Mouse (Mus musculus): Measurements from ENCODE around the gene Sept14. TPM values are rescaled to one million over a fixed set of nuclear protein-coding genes. Genes with fewer than 3 reads are reported as not detected.

Gene Sept14
- total and polyA plus RNA-seq, 3 experiments: not detected

DNA sequence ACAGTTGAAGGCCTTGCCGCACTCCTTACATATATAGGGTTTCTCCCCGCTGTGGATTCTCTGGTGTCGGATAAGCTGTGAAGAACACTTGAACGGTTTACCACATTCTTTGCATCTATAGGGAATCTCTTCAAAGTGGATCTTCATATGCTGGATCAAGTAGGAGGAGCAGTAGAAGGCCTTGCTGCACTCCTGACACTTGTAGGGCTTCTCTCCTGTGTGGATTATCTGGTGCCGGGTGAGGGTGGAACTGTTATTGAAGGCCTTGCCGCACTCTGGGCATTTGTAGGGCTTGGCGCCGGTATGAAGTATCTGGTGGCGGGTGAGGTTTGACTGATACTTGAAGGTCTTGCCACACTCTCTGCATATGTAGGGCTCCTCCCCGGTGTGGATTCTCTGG is 51.3 kb downstream of the Sept14 start:
- TF ChIP-seq MXI1 (IDR thresholded peaks at IDR 0.05; ENCODE audit: low read depth, low read length) (no peak), USF2 (conservative IDR thresholded peaks at IDR 0.05; ENCODE audit: low read depth, low read length) (no peak), MAZ (IDR thresholded peaks at IDR 0.05; ENCODE audit: low read depth, low read length) (no peak), MYC (IDR thresholded peaks at IDR 0.05; ENCODE audit: low read depth, low read length) (no peak), SMC3 (IDR thresholded peaks at IDR 0.05; ENCODE audit: low read depth, low read length) (no peak), USF1 (IDR thresholded peaks at IDR 0.05; ENCODE audit: low read depth, low read length) (no peak), CHD2 (IDR thresholded peaks at IDR 0.05; ENCODE audit: low read length) (no peak), JUND (conservative IDR thresholded peaks at IDR 0.05; ENCODE audit: low read depth, low read length) (no peak), EP300 (IDR thresholded peaks at IDR 0.05; ENCODE audit: low read length) (no peak), POLR2AphosphoS2 (IDR thresholded peaks at IDR 0.05; ENCODE audit: low read depth, low read length) (no peak), HCFC1 (IDR thresholded peaks at IDR 0.05; ENCODE audit: low read depth, low read length) (no peak), SIN3A (IDR thresholded peaks at IDR 0.05; ENCODE audit: low read length) (no peak), NELFE (IDR thresholded peaks at IDR 0.05; ENCODE audit: low read depth, low read length) (no peak), POLR2A (IDR thresholded peaks at IDR 0.05; ENCODE audit: low read depth, low read length) (no peak), IRF4 (IDR thresholded peaks at IDR 0.05; ENCODE audit: low read depth, low read length) (no peak), ELF1 (IDR thresholded peaks at IDR 0.05; ENCODE audit: low read depth, low read length) (no peak), ZNF384 (IDR thresholded peaks at IDR 0.05; ENCODE audit: low read depth, low read length) (no peak)

DNA sequence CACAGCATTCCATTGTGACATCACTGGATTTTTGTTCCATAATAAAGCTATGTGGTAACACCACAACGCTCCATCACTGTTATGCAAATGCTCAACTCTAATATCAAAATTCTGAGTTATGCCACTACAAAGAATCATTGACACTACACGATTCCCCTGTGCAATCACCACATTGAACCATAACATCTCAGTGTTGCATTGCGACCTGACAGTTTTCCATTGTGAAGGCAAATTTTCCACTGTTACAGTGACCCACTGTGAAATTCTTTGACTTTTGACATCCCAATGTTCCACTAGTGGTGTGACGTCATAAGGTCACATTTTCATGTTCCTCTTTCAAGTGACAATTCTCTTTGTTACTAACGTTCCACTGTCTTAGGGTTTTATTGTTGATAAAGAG is 57.5 kb downstream of the Sept14 start:
- in situ Hi-C loops (cut with MboI; ENCODE audit: low pct_ligation_motif_present, low pct_unique_long_range_greater_than_20kb, low sequenced_read_pairs): no loop called here
- TF ChIP-seq JUN (IDR thresholded peaks at IDR 0.05; ENCODE audit: insufficient read depth, low read depth, low read length) (no peak), MAFK (IDR thresholded peaks at IDR 0.05; ENCODE audit: insufficient replicate concordance, low read length) (no peak)

More for the DNA sequence above, 51.3 kb downstream of the Sept14 start:
- dilution Hi-C loops (cut with MboI; ENCODE audit: extremely low pct_ligation_motif_present, extremely low pct_unique_long_range_greater_than_20kb, low sequenced_read_pairs): no loop called here
- Histone ChIP-seq H3K9ac (ENCODE audit: insufficient read depth, low read depth) (no peak overlapping the region), H3K9me3 (replicated peaks; ENCODE audit: low read length) (no peaks in the 10 kb centered on the region), H3K27ac (ENCODE audit: insufficient read depth, low read depth) (no peak overlapping the region), H3K4me2 (ENCODE audit: insufficient read depth, low read depth, poor library complexity, severe bottlenecking) (no peak overlapping the region), H3K79me2 (replicated peaks; ENCODE audit: control insufficient read depth, extremely low read depth, insufficient read depth, poor library complexity, severe bottlenecking) (no peaks in the 10 kb centered on the region), H3K4me1 (ENCODE audit: control insufficient read depth in 1 of 2, insufficient read depth in 2 of 2) (no peaks in the 10 kb centered on the region), H3K36me3 (replicated peaks in 1 of 2; ENCODE audit: control insufficient read depth in 1 of 2, insufficient read depth in 1 of 2, low read length in 1 of 2) (no peaks in the 10 kb centered on the region), H3K4me3 (replicated peaks in 1 of 3; ENCODE audit: low read depth in 2 of 3, low read length in 2 of 3, poor library complexity in 1 of 3) (no peak overlapping the region), H3K27me3 (replicated peaks) (peaks cover 81% of the 10 kb centered on the region)
- in situ Hi-C loops (cut with MboI; ENCODE audit: low pct_ligation_motif_present, low pct_unique_long_range_greater_than_20kb, low sequenced_read_pairs): no loop called here
- DNase-seq (ENCODE audit: extremely low read depth): no peak

More for the DNA sequence above, 57.5 kb downstream of the Sept14 start:
- Histone ChIP-seq H3K27me3 (replicated peaks) (peaks cover 35% of the 10 kb centered on the region), H3K9me3 (replicated peaks; ENCODE audit: low read length) (no peaks in the 10 kb centered on the region), H3K79me2 (replicated peaks; ENCODE audit: control insufficient read depth, extremely low read depth, insufficient read depth, poor library complexity, severe bottlenecking) (no peaks in the 10 kb centered on the region), H3K27ac (ENCODE audit: insufficient read depth, low read depth) (no peak overlapping the region), H3K9ac (ENCODE audit: insufficient read depth, low read depth) (no peak overlapping the region), H3K4me3 (replicated peaks in 1 of 3; ENCODE audit: low read depth in 2 of 3, low read length in 2 of 3, poor library complexity in 1 of 3) (no peak overlapping the region), H3K4me2 (ENCODE audit: insufficient read depth, low read depth, poor library complexity, severe bottlenecking) (no peak overlapping the region), H3K36me3 (replicated peaks in 1 of 2; ENCODE audit: control insufficient read depth in 1 of 2, insufficient read depth in 1 of 2, low read length in 1 of 2) (no peaks in the 10 kb centered on the region), H3K4me1 (ENCODE audit: control insufficient read depth in 1 of 2, insufficient read depth in 2 of 2) (no peaks in the 10 kb centered on the region)
- dilution Hi-C loops (cut with MboI; ENCODE audit: extremely low pct_ligation_motif_present, extremely low pct_unique_long_range_greater_than_20kb, low sequenced_read_pairs): no loop called here
- no peak for DNase-seq (ENCODE audit: extremely low read depth)

Other genes with a start within 250 kb of the Sept14 start
- 36.0 and 39.2 TPM in 2 replicates for gene Sfswap, start 207.3 kb downstream of the Sept14 start, total RNA-seq (2012; rRNA removed)
- 24.2 and 24.9 TPM in 2 replicates for gene Sfswap, start 207.3 kb downstream of the Sept14 start, total RNA-seq (2014; rRNA removed)
- gene Sfswap, start 207.3 kb downstream of the Sept14 start, polyA plus RNA-seq (2012; ENCODE audit: insufficient read length, low read depth): 70.4 and 70.5 TPM in 2 replicates
- 0.34 and 0.51 TPM in 2 replicates for gene Mmp17, start 124.3 kb downstream of the Sept14 start, total RNA-seq (2012; rRNA removed)
- gene Mmp17, start 124.3 kb downstream of the Sept14 start, total RNA-seq (2014; rRNA removed): not detected in 2 replicates
- gene Mmp17, start 124.3 kb downstream of the Sept14 start, polyA plus RNA-seq (2012; ENCODE audit: insufficient read length, low read depth): not detected in 2 replicates
- gene Zfp11, start 38.4 kb downstream of the Sept14 start, total RNA-seq (2012; rRNA removed): not detected in 2 replicates
- gene Zfp11, start 38.4 kb downstream of the Sept14 start, total RNA-seq (2014; rRNA removed): not detected in 2 replicates
- not detected in 2 replicates for gene Zfp11, start 38.4 kb downstream of the Sept14 start, polyA plus RNA-seq (2012; ENCODE audit: insufficient read length, low read depth)
- 134 and 136 TPM in 2 replicates for gene Mrps17, start 7.0 kb upstream of the Sept14 start, total RNA-seq (2012; rRNA removed)
- gene Mrps17, start 7.0 kb upstream of the Sept14 start, total RNA-seq (2014; rRNA removed): 156 and 159 TPM in 2 replicates
- gene Mrps17, start 7.0 kb upstream of the Sept14 start, polyA plus RNA-seq (2012; ENCODE audit: insufficient read length, low read depth): 119 and 127 TPM in 2 replicates
- 24.3 and 30.4 TPM in 2 replicates for gene Nipsnap2, start 16.6 kb upstream of the Sept14 start, total RNA-seq (2012; rRNA removed)
- 23.9 and 24.8 TPM in 2 replicates for gene Nipsnap2, start 16.6 kb upstream of the Sept14 start, total RNA-seq (2014; rRNA removed)
- gene Nipsnap2, start 16.6 kb upstream of the Sept14 start, polyA plus RNA-seq (2012; ENCODE audit: insufficient read length, low read depth): 18.3 TPM in 2 replicates
- gene Psph, start 78.9 kb upstream of the Sept14 start, total RNA-seq (2012; rRNA removed): 145 and 232 TPM in 2 replicates
- 199 and 252 TPM in 2 replicates for gene Psph, start 78.9 kb upstream of the Sept14 start, total RNA-seq (2014; rRNA removed)
- gene Psph, start 78.9 kb upstream of the Sept14 start, polyA plus RNA-seq (2012; ENCODE audit: insufficient read length, low read depth): 128 and 139 TPM in 2 replicates
- gene Sumf2, start 138.5 kb upstream of the Sept14 start, total RNA-seq (2012; rRNA removed): 43.0 and 47.8 TPM in 2 replicates
- gene Sumf2, start 138.5 kb upstream of the Sept14 start, total RNA-seq (2014; rRNA removed): 30.7 and 34.6 TPM in 2 replicates
- 39.7 and 50.3 TPM in 2 replicates for gene Sumf2, start 138.5 kb upstream of the Sept14 start, polyA plus RNA-seq (2012; ENCODE audit: insufficient read length, low read depth)
- 552 and 592 TPM in 2 replicates for gene Chchd2, start 179.0 kb upstream of the Sept14 start, total RNA-seq (2012; rRNA removed)
- 988 and 1,007 TPM in 2 replicates for gene Chchd2, start 179.0 kb upstream of the Sept14 start, total RNA-seq (2014; rRNA removed)
- gene Chchd2, start 179.0 kb upstream of the Sept14 start, polyA plus RNA-seq (2012; ENCODE audit: insufficient read length, low read depth): 346 and 370 TPM in 2 replicates
- gene Zbed5, start 187.2 kb upstream of the Sept14 start, total RNA-seq (2012; rRNA removed): 4.5 and 5.4 TPM in 2 replicates
- gene Zbed5, start 187.2 kb upstream of the Sept14 start, total RNA-seq (2014; rRNA removed): 6.4 and 7.4 TPM in 2 replicates
- gene Zbed5, start 187.2 kb upstream of the Sept14 start, polyA plus RNA-seq (2012; ENCODE audit: insufficient read length, low read depth): 4.9 and 5.1 TPM in 2 replicates
- gene Phkg1, start 190.0 kb upstream of the Sept14 start, total RNA-seq (2012; rRNA removed): 0.21 and 0.25 TPM in 2 replicates
- 0.23 TPM in 1 of 2 replicates, not detected in the other for gene Phkg1, start 190.0 kb upstream of the Sept14 start, total RNA-seq (2014; rRNA removed)
- gene Phkg1, start 190.0 kb upstream of the Sept14 start, polyA plus RNA-seq (2012; ENCODE audit: insufficient read length, low read depth): 0.16 and 0.61 TPM in 2 replicates
- gene Nupr1l, start 200.0 kb upstream of the Sept14 start, total RNA-seq (2012; rRNA removed): 0.46 and 0.68 TPM in 2 replicates
- 0.46 TPM in 1 of 2 replicates, not detected in the other for gene Nupr1l, start 200.0 kb upstream of the Sept14 start, total RNA-seq (2014; rRNA removed)
- not detected in 2 replicates for gene Nupr1l, start 200.0 kb upstream of the Sept14 start, polyA plus RNA-seq (2012; ENCODE audit: insufficient read length, low read depth)
- gene Vkorc1l1, start 233.5 kb upstream of the Sept14 start, total RNA-seq (2012; rRNA removed): 8.7 and 11.0 TPM in 2 replicates
- 27.0 and 31.4 TPM in 2 replicates for gene Vkorc1l1, start 233.5 kb upstream of the Sept14 start, total RNA-seq (2014; rRNA removed)
- 25.4 and 33.1 TPM in 2 replicates for gene Vkorc1l1, start 233.5 kb upstream of the Sept14 start, polyA plus RNA-seq (2012; ENCODE audit: insufficient read length, low read depth)

Measured in CH12.LX (cell line).